Mouse (Mus musculus) c-Kit-negative CD71-positive TER-119-positive erythroid progenitor cells, embryonic 14.5 days (primary cell): Measurements from ENCODE around the gene Myog.
A peak's percentile ranks its signal among the peaks of the same experiment; 100 is the strongest.

ENCODE experiments used
- DNase-seq: peaks from one replicate; pipeline ENCODE4 v3.0.0-alpha.2; 2013; ENCODE audit warnings: low read depth, low spot score

The Myog gene

DNA sequence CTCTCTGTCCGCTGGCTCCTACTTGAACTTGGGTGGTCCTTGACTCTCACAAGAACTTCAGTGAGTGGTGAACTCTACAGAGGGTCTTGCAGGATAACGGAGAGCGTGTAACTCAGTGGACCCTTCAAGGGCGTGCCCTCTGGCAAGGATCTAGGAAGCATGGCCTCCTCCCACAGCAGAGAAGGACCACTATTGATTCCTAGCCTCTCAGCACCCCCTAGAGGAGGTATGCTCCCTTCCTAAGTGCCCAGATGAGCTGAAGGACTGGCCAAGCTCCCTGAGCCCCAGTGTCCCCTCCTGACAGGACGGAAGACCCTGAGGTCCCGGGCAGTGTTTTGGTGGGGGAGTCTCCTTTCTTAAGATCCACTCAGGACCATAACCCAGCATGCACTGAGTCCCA is 32.8 kb downstream of the Myog start:
- no peak for DNase-seq

DNA sequence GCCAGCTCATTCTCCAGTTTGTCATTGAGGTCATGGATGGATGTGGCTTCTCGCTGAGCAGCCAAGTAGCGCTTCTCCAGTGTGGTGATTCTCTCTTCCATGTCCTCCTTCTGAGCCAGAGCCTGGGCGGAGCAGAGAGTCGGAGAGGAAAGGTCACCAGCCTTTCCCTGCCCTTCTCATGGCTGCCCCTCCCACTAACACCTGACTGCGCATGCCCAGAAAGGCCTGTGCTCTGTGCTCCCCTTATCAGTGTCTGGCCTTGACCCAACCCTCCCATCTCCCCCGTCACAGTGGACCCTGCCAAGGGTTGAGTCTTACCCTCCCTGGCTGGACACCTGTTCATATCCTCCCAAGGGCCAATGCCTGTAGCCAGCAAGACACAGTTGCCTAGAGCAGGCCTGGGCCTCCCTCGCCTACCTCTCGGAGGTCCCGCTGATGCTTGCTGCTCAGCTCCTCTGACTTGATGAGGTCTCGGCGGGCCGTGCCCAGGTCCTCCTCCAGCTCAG is 37.1 kb downstream of the Myog start:
- DNase-seq: no peak

DNA sequence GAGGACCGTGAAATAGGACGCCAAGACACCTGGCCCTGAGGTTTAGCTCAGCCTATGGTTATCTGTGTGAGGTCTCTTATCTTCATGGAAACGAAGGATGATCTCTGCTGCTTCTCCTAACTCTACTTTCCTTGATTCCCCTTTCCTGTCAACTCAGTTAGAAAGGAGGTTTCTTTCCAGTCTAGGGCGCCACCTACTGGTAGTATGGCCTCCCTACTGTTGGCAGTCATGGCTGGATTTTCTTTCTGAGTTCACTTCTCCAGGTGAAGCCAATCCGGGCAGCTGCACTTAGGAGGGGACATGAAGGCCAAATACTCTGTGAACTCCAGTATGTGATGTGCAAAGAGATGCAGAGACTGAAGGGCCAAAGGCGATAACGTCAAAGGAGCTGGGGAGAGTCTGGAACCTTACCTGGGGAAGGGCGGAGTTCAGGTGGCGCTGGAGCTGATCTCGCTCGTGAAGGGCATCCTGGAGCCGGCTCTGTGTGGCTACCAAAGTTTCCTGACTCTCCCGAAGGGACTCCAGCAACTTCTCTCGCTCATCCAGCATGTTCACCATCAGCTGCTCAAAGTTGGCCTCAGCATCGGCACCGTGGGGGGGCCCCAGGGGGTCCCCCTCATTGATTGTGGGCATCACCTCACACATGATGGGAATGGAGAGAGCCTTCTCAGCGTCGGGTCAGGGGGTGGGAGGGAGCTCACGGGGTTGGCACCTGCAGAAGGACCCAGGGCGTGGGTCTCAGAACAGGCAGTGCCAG is 42.3 kb downstream of the Myog start:
- DNase-seq: peak; percentile 56

DNA sequence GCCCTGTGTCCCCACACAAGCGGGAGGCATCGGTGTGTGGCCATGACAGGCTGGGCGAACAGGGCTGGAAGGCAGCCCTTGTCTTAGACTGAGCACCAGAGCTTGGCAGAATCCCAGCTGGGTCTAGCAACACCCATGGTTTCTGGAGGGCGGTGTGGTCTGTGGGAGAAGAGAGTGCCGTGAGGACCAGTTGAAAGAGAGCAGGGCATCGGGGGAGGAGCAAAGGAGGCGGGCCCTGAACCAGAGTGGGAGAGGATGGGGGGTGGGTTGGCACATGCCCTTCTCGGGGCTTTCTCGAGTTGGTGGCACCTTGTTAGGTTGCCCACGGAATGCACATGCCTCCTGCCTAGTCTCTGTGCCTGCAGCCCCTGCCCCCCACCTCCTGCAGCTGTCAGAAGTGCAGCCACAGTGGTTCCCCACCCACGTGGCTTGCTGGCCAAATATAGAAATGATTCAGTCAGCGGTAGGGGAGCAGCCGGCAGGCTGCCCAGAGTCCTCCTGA is 43.0 kb downstream of the Myog start, which contains the start of gene Ppfia4:
Gene Ppfia4, minus strand, starts transcription at position 159 of the 502 bp plus-strand sequence.
- no peak for DNase-seq

DNA sequence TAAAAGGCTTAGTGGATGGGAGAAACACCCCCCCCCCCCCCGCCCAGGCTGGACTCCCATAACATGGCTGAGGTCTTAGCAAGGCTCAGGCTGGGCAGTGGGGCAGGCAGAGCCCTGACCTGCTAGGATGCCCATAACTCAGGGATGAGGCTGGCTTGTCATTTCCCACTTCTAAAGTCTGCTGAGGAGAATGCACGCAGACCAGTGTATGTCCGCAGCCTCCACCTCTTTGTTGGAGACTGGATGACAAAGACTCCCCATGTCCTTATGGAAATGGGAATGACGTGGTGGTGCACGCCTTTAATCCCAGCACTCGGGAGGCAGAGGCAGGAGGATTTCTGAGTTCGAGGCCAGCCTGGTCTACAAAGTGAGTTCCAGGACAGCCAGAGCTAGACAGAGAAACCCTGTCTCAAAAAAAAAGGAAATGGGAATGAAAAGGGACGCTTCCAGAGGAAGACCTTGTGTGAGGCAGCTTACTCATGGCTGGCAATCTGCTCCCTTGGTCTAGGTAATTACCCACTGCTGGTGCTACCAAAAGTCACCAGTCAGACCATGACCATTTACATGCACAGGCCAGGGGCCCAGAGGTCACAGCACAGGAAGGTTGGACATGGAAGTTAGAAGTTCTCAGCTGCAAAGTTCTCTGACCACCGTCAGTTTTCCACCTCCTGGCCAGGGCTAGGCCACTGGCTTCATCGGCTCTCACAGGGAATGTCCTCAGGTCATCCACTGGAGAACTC is 43.8 kb downstream of the Myog start:
- DNase-seq: no peak

DNA sequence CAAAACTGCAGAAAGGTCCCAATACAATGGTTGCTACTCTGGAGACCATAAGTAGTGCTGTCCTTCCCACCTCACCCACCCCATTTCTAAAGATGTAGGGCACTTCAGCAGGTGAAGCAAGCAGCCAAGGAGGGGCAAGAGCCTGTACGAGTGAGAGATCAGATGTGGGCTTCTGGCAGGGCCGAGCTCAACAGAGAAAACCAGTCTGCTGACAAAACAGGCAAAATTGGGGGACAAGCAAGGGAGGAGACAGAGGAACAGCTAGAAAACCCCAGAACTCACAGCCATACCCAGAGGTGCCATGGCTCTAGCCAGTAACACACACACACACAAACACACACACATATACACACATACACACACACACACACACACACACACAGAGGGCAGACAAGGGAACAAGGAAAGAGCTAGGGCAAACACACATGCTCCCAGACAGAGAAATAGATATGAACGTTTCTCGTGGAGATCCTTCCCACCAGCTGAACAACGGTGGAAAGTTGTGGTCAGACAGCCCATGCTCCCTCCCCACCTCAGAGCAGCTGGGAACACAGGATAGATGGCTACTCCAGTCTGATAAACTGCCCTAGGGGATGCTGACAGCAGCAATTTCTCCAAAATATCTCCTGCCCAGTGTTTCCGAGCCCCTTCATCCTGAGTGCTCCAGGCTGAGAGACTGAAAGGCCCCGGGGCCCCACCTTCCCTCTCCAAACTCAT is 44.5 kb downstream of the Myog start:
- no peak for DNase-seq

DNA sequence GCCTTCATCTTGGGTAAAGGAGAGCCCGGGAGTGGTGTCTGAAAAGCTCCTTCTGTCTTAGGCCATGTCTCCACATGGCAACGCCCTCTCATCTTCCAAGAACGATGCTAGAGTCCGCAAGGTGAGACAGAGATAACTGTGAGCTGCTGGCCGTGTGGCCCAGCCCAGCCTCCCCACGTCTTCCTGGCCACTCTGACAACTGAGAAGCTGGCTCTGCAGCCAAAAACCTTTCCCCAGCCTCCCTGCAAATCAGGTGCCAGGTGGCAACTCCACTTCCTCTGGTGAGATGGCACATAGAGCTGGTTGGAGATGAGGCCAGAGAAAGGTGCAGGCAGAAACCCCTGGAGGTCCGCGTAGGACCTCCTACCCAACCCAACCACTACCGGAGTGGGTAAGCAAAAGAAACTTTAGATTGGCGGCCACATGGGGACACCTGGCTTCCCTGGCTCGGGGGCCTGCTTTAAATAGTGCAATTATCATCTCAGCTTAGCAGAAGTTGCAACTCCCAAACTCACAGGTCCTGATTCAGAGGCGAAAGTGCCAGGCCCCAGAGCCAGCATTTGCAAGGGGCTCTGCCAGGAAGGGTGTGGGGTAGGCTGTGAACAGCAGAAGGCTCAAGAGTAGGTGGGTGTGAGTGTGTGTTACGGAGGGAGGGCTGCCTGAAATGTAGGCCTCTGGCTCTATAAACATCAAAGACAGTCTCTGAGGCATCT is 45.6 kb downstream of the Myog start:
- DNase-seq: no peak

DNA sequence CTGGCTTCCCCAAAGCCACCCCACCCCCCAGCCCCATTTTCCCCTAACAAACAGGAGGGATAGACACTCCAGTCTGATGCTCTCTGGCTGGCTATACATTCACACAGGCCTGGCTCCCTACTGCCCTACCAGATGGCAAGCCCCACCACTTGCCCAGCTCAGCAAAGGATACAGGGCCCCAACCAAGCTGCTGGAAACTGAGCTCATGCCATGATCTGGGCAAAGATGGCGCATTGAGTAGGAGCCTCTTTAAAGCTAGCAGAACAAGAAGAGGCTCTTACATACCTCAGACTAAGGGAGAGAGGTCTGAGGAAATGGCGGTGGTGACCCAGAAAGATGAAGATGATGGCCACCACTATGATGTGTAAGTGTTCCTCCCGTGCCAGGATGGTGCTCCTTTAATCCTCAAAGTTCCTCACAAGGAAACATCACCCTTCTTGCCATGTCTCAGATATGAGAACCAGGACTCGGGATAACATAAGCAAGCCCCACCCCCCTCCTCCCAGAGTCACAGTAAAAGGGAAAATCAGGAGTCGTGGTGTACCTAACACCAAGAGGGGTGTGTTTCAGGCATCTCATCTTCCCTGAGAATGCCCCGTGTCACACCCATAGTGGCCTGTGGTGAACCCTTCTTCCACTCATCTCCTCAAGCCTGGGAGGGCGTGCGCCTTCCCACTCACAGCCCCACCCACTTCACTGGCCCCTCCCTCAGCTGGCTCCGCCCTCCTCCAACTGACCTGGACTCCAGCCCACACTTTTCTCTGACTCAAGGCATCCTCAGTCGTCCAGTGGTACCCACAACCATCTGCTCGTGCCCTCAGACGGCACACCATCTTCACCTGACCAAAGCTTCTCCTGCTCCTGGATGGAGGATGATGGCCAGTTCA is 46.4 kb downstream of the Myog start:
- no peak for DNase-seq

DNA sequence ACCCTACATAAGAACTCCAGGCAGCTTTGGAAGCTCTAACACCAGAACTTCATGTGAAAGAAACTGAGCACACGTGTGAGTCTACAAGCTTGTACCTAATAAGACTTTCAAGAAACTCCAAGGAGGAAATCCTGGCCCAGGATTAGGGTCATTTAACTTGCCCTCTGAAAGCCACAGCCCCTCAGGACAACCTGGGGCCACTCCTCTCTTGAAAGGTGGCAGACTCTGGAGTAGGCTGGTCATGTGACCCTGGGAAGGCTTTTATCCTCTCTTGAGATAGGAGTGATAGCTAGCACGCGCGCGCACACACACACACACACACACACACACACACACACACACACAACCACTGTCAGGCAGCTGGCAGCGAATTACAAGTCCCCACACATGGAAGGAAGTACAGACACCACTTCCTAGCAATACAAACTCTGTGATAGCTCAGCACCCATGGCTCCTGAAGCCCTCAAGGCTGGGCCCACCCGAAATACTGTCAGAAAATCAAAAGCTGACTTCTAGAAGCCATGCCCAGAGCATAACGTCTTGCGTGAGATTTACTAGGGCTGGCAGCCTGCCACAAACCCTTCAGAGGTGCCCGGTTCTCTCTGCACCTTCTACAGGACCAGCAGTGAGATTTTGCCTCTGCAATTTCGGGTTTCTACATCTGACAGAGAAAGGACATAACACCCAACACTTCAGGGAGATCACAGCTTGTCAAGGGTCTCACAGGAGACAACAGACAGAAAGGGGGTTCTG is 47.3 kb downstream of the Myog start:
- no peak for DNase-seq

DNA sequence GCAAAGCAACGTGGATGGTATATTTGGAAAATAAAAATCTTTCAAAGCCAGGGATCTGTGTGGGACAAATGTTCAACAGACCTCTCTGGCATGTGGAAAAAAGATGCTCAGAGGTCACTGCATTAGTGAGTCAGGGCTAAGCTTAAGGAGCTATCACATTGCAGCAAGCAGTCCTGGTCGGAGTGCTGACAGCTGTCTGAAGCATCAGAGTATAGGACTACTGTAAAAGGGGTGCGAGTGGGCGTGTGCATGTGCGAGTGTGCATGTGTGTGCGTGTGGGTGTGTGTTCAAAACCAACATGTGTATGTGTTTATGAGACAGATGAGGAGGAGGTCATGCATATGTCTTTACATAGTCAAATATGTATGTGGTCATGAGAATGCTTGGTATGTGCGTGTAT is 49.4 kb downstream of the Myog start:
- DNase-seq: no peak

DNA sequence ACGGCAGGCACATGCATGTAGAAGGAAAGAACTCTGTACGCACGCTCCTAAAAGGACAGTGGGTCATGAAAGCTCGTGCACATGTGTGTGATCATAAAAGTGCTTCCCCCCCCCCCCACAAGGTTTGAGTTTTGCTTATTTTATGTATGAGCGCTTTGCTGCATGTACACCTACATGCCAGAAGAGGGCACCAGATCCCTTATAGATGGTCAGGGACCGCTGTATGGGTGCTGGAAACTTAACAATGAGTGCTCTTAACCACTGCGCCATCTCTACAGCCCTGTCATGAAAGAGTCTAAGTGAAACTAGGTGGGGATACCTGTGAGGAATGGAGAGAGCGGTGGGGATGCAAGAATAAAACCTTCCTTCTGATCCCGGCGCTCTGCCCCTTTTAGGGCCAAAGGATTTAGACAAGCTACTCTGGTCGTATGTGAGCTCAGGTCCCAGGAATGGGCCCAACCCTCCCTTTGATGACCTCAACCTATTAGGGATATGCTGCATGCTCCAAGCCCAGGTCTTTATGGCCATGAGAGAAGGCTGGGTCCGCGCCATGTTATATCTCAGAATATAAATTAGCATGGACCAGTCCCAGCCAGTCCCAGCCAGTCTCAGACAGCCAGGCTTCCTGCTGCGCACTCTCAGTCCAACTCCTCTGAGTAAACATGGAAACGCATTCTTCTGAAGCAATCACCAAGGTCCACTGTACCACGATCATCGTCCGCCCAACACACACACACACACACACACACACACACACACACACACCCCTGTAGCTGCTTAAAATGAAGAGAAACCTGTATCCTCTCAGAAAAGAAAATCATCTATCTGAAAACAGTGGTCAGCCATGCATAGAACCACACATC is 50.2 kb downstream of the Myog start:
- no peak for DNase-seq

DNA sequence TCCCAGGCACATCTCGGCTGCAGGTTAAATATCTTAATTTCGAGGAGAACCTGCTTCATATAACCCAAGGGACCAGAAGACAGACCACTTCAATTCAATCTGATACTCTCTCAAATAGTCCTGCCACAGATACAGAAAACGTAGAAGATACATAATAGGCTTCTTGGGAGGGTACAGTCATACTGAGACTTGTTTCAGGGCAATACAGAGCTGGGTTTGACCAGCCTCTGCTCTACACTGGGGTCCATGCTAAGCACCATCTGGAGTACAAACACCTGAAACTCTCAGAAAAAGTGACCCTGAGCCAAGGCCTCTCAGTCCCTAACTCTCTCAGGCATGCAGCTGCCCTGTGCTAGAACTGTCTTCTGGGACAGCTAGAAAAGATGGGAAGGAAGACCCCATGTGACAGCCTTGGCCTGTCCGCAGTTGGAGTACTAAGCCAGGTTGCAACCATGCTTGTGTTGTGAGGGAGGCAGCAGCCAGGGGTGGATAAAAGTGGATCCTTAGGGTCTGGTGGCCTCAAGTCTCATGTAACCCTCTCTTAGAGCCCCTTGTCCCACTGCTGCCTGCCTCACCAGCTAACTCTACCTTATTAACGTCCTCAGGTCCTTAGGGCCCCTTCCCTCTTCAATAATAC is 52.0 kb downstream of the Myog start:
- no peak for DNase-seq
